Mouse (Mus musculus): ENCODE results near the gene Tmem102. TPM values are rescaled to one million over a fixed set of nuclear protein-coding genes. Genes with fewer than 3 reads are reported as not detected.

The Tmem102 gene
- polyA plus RNA-seq, 1 experiment = 11.6 TPM

DNA sequence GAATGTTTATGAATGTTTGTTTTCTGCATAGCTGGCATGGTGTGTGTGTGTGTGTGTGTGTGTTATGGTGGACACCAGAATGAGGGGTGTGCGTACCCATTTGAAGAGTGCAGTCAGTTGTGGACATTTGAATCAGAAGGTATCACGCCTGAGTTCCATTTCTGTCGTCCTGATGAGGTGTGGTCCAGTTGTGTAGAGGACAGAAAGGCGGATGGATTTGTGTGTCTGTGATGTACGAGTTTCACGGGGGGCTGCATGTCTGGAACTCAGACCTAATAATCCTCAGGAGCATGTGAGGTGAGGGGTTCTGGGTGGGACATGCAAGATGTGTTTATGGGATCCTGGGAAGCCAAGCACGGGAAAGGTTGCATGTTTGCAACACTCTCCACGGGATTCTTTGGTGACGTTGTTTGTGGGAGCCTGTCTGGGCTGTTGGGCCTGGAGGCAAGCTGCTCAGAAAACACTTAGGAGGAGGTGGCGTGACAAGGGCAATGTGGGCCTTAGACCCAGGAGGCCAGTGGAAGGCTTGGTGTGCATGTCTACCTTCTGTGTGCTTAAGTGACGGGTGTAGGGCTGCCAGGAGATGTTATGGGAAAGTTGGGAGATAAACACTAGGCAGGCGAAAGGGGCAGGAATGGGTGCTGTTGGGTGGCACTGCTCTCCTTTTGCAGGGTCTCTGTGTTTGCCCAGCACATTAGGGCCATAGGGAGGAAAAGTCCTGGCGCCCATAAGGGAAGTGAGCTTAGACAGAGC, 38.4 kb downstream of the Tmem102 start:
- TF ChIP-seq CTCF (IDR thresholded peaks at IDR 0.05; ENCODE audit: low read depth, low read length) (no peak), EP300 (IDR thresholded peaks at IDR 0.05; ENCODE audit: insufficient read depth, low read depth, low read length) (no peak), POLR2A (IDR thresholded peaks at IDR 0.05; ENCODE audit: insufficient read depth, low read length) (no peak)
- Histone ChIP-seq H3K9me3 (replicated peaks; ENCODE audit: control insufficient read depth, insufficient read depth, low read length, poor library complexity, severe bottlenecking) (no peaks in the 10 kb centered on the region), H3K27me3 (ENCODE audit: control insufficient read depth, insufficient read depth, low read length, poor library complexity, severe bottlenecking) (no peaks in the 10 kb centered on the region), H3K27ac (ENCODE audit: insufficient read depth, low read length) (no peak overlapping the region), H3K4me1 (ENCODE audit: control insufficient read depth, insufficient read depth, low read length) (no peaks in the 10 kb centered on the region), H3K36me3 (ENCODE audit: control insufficient read depth, insufficient read depth, low read length, poor library complexity, severe bottlenecking) (no peaks in the 10 kb centered on the region), H3K9ac (ENCODE audit: low read depth, poor library complexity, severe bottlenecking) (no peak overlapping the region), H3K4me3 (ENCODE audit: low read depth, low read length) (peak overlapping the region; percentile 16; the same call in 1 of the 2 replicates)

- Histone ChIP-seq H3K4me1 (ENCODE audit: control insufficient read depth, insufficient read depth, low read length) (no peaks in the 10 kb centered on the region), H3K36me3 (ENCODE audit: control insufficient read depth, insufficient read depth, low read length, poor library complexity, severe bottlenecking) (no peaks in the 10 kb centered on the region), H3K27me3 (ENCODE audit: control insufficient read depth, insufficient read depth, low read length, poor library complexity, severe bottlenecking) (no peaks in the 10 kb centered on the region), H3K9me3 (replicated peaks; ENCODE audit: control insufficient read depth, insufficient read depth, low read length, poor library complexity, severe bottlenecking) (no peaks in the 10 kb centered on the region), H3K4me3 (ENCODE audit: low read depth, low read length) (peak overlapping the region; percentile 73), H3K27ac (ENCODE audit: insufficient read depth, low read length) (no peak overlapping the region), H3K9ac (ENCODE audit: low read depth, poor library complexity, severe bottlenecking) (peak overlapping the region; percentile 82)
- TF ChIP-seq CTCF (IDR thresholded peaks at IDR 0.05; ENCODE audit: low read depth, low read length) (no peak), EP300 (IDR thresholded peaks at IDR 0.05; ENCODE audit: insufficient read depth, low read depth, low read length) (no peak), POLR2A (IDR thresholded peaks at IDR 0.05; ENCODE audit: insufficient read depth, low read length) (no peak)
Measured at GRCm38 (mm10) chr11:69766126-69766609, 39.3 kb downstream of the Tmem102 start.

DNA sequence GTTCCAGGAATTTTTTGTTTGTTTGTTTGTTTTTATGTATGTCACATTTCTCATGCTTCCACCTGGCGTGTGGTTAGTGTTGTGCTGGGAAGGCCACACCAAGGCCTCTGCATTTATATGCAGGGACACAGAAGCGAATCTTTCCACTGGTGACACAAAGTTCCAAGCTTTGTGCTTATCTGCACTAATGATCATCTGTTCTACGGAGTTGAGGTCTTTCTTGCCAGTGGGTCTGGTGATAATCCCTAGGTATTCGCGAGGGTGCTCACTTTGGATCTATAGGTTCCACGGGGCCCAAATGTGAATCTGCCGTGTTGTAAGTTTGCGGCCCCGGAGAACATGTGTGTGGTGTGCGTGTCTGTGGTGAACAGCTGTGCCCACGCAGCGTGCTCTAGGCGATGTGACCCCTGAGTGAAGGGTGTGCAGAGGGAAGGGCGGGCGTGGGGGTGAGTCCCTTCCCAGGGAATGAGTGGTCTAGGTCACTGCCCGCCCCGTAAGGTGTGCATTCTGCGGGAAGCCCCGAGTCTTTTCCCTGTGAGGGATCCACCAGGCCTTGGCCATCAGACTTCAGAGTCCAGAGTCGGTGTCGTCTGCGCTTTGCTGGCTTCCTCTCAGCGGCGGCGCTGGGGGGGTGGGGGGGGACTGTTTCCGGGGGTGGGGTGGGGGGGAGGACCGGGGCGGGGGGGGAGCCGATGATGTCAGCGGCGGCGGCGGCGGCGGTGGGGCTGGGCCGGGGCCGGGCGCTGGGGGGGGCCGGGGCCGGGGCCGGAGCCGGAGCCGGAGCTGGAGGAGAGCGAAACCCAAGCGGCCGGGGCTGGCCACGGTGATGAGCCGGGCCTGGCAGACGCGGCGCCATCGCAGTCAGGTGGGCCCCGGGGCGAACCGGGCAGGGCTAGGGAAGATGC, 40.0 kb downstream of the Tmem102 start, which contains the start of gene Zbtb4:
TSS of gene Zbtb4 (plus strand) at position 692 of the 905 bp plus-strand sequence.
- no peaks in the 10 kb centered on the region for H3K27me3 ChIP-seq (ENCODE audit: control insufficient read depth, insufficient read depth, low read length, poor library complexity, severe bottlenecking)
- H3K9ac ChIP-seq (ENCODE audit: low read depth, poor library complexity, severe bottlenecking) = peak within 1 kb of the TSS; percentile 82
- H3K4me1 ChIP-seq (ENCODE audit: control insufficient read depth, insufficient read depth, low read length) = no peaks in the 10 kb centered on the region
- no peaks in the 10 kb centered on the region for H3K9me3 ChIP-seq (replicated peaks; ENCODE audit: control insufficient read depth, insufficient read depth, low read length, poor library complexity, severe bottlenecking)
- H3K36me3 ChIP-seq (ENCODE audit: control insufficient read depth, insufficient read depth, low read length, poor library complexity, severe bottlenecking) = no peaks in the 10 kb centered on the region
- no peak for TF ChIP-seq EP300 (IDR thresholded peaks at IDR 0.05; ENCODE audit: insufficient read depth, low read depth, low read length)
- no peak for TF ChIP-seq POLR2A (IDR thresholded peaks at IDR 0.05; ENCODE audit: insufficient read depth, low read length)
- TF ChIP-seq CTCF (IDR thresholded peaks at IDR 0.05; ENCODE audit: low read depth, low read length) = no peak
- H3K27ac ChIP-seq (ENCODE audit: insufficient read depth, low read length) = no peak within 1 kb of the TSS
- peak within 1 kb of the TSS; percentile 73 for H3K4me3 ChIP-seq (ENCODE audit: low read depth, low read length)

GRCm38 (mm10) chr11:69763551-69763950, 41.9 kb downstream of the Tmem102 start:
- no peaks in the 10 kb centered on the region for H3K27me3 ChIP-seq (ENCODE audit: control insufficient read depth, insufficient read depth, low read length, poor library complexity, severe bottlenecking)
- no peak overlapping the region for H3K4me3 ChIP-seq (ENCODE audit: low read depth, low read length)
- TF ChIP-seq POLR2A (IDR thresholded peaks at IDR 0.05; ENCODE audit: insufficient read depth, low read length) (no peak), CTCF (IDR thresholded peaks at IDR 0.05; ENCODE audit: low read depth, low read length) (peak; percentile 73), EP300 (IDR thresholded peaks at IDR 0.05; ENCODE audit: insufficient read depth, low read depth, low read length) (no peak)
- no peak overlapping the region for H3K27ac ChIP-seq (ENCODE audit: insufficient read depth, low read length)
- no peaks in the 10 kb centered on the region for H3K36me3 ChIP-seq (ENCODE audit: control insufficient read depth, insufficient read depth, low read length, poor library complexity, severe bottlenecking)
- H3K4me1 ChIP-seq (ENCODE audit: control insufficient read depth, insufficient read depth, low read length) = peaks cover 1% of the 10 kb centered on the region
- H3K9ac ChIP-seq (ENCODE audit: low read depth, poor library complexity, severe bottlenecking) = no peak overlapping the region
- no peaks in the 10 kb centered on the region for H3K9me3 ChIP-seq (replicated peaks; ENCODE audit: control insufficient read depth, insufficient read depth, low read length, poor library complexity, severe bottlenecking)

- no peaks in the 10 kb centered on the region for H3K36me3 ChIP-seq (ENCODE audit: control insufficient read depth, insufficient read depth, low read length, poor library complexity, severe bottlenecking)
- no peak within 1 kb of the TSS for H3K4me3 ChIP-seq (ENCODE audit: low read depth, low read length)
- H3K9me3 ChIP-seq (replicated peaks; ENCODE audit: control insufficient read depth, insufficient read depth, low read length, poor library complexity, severe bottlenecking) = no peaks in the 10 kb centered on the region
- H3K4me1 ChIP-seq (ENCODE audit: control insufficient read depth, insufficient read depth, low read length) = peaks cover 1% of the 10 kb centered on the region
- no peak within 1 kb of the TSS for H3K27ac ChIP-seq (ENCODE audit: insufficient read depth, low read length)
- TF ChIP-seq POLR2A (IDR thresholded peaks at IDR 0.05; ENCODE audit: insufficient read depth, low read length) = no peak
- TF ChIP-seq EP300 (IDR thresholded peaks at IDR 0.05; ENCODE audit: insufficient read depth, low read depth, low read length) = no peak
- no peak for TF ChIP-seq CTCF (IDR thresholded peaks at IDR 0.05; ENCODE audit: low read depth, low read length)
- no peak within 1 kb of the TSS for H3K9ac ChIP-seq (ENCODE audit: low read depth, poor library complexity, severe bottlenecking)
- no peaks in the 10 kb centered on the region for H3K27me3 ChIP-seq (ENCODE audit: control insufficient read depth, insufficient read depth, low read length, poor library complexity, severe bottlenecking)
Measured at GRCm38 (mm10) chr11:69761868-69762267, 43.6 kb downstream of the Tmem102 start, which contains the start of gene Slc35g3. Gene Slc35g3 (minus strand): TSS chr11:69761968.
